Mouse (Mus musculus) hindbrain, embryonic 16.5 days (tissue): ENCODE data around the gene Pou2f2. TPM values are rescaled to one million over a fixed set of nuclear protein-coding genes. Genes with fewer than 3 reads are reported as not detected.

Experiments used
- ATAC-seq: fragments of 200-750 bp; cut with Nextera tagmentation; 2 replicates; pipeline ENCODE4 v1.8.0; 2017; ENCODE audit warnings: moderate TSS enrichment, moderate library complexity
- H3K27ac ChIP-seq: fragments of 300-500 bp; sonication (generic); 2 replicates; pipeline ENCODE4 v1.5.1; 2014; ENCODE audit warnings: low read depth, mild to moderate bottlenecking, control low read depth, low read length, moderate library complexity
- H3K27me3 ChIP-seq: fragments of 300-500 bp; sonication (generic); replicated peaks from 2 replicates; pipeline ENCODE4 v1.6.1; 2014; ENCODE audit warnings: low read length; ENCODE audit not compliant: control insufficient read depth, insufficient read depth
- H3K36me3 ChIP-seq: fragments of 300-500 bp; sonication (generic); 2 replicates; pipeline ENCODE4 v1.6.1; 2014; ENCODE audit warnings: mild to moderate bottlenecking, low read length, moderate library complexity, mixed read lengths; ENCODE audit not compliant: control insufficient read depth, insufficient read depth
- H3K4me1 ChIP-seq: fragments of 300-500 bp; sonication (generic); 2 replicates; pipeline ENCODE4 v1.6.1; 2014; ENCODE audit warnings: low read depth, low read length; ENCODE audit not compliant: control insufficient read depth, insufficient read depth
- H3K4me2 ChIP-seq: fragments of 300-500 bp; sonication (generic); 2 replicates; pipeline ENCODE4 v1.6.1; 2014; ENCODE audit warnings: mild to moderate bottlenecking, low read length, control low read depth, moderate library complexity
- H3K4me3 ChIP-seq: fragments of 300-500 bp; sonication (generic); 2 replicates; pipeline ENCODE4 v1.5.1; 2014; ENCODE audit warnings: mild to moderate bottlenecking, low read length, control low read depth, moderate library complexity
- H3K9ac ChIP-seq: fragments of 300-500 bp; sonication (generic); 2 replicates; pipeline ENCODE4 v1.6.1; 2014; ENCODE audit warnings: low read depth, mild to moderate bottlenecking, control low read depth, low read length, moderate library complexity
- H3K9me3 ChIP-seq: fragments of 300-500 bp; sonication (generic); 2 replicates; pipeline ENCODE4 v1.6.1; 2014; ENCODE audit warnings: mild to moderate bottlenecking, low read length, moderate library complexity; ENCODE audit not compliant: control insufficient read depth
- WGBS: fragments of 180-500 bp; shearing (Covaris S2); extraction: QIAGEN DNeasy Blood & Tissue Kit; methylation state at CpG from one replicate; pipeline ENCODE4 v1.1.7; 2014; 5-methylcytosine and 5-hydroxymethylcytosine counted together
- polyA plus RNA-seq: library from polyadenylated mRNA; unstranded; fragments of >200 nt; fragmentation: Nextera tagmentation; extraction: Ambion mirVana; gene quantifications from 2 replicates; pipeline ENCODE4 v1.2.1, GENCODE M21; 2015

Gene Pou2f2
- polyA plus RNA-seq, 1 experiment from 2014 or later, result 19.8 TPM

DNA sequence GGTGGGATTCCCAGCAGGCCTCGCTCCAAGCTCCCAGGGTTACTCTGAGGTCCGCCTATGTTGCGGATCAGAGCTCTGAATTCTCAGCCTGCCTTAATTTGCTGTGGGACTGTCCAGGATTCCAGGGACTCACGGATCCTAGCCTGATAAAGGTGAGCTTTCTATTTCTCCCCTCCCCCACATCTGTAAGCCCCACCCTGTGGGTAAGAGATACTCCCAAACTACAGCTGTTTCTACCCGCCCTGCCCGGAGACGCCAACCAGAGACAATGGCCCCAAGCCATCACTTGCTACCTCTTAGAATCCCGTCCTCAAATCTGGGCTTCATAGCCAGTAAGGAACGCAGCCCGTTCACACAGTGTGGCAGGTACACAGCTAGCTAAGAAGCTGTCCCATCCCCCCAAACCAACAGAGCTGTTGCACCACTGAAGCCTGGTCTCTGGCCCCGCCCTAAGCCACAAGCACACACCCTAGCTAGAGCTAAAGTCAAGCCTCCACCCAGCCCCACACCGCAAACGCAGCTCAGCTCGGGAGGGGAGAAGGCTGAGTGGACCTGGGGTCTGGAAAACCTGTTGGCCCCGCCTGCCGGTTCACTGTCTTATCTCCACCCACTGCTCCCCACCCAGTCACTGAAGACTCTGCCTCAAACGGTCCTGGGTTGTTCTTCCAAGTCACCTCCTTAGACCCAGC, 23.9 kb downstream of the Pou2f2 start:
- H3K4me1 ChIP-seq, result peaks cover 47% of the 10 kb centered on the region
- 0 out of 2 replicates have a peak overlapping the region, but pooled peaks have one; percentile 3 for H3K9ac ChIP-seq
- H3K9me3 ChIP-seq, result no peaks in the 10 kb centered on the region
- no peak overlapping the region for H3K27ac ChIP-seq
- no peaks in the 10 kb centered on the region for H3K36me3 ChIP-seq
- no peak overlapping the region for H3K4me3 ChIP-seq
- no peaks in the 10 kb centered on the region for H3K27me3 ChIP-seq
- 25% methylated on average over 15 of the region's 17 CpGs for WGBS
- ATAC-seq, result 0 out of 2 replicates have a peak, but pooled peaks have one; percentile 5
- peak overlapping the region; percentile 22; the same call in 1 of the 2 replicates for H3K4me2 ChIP-seq

DNA sequence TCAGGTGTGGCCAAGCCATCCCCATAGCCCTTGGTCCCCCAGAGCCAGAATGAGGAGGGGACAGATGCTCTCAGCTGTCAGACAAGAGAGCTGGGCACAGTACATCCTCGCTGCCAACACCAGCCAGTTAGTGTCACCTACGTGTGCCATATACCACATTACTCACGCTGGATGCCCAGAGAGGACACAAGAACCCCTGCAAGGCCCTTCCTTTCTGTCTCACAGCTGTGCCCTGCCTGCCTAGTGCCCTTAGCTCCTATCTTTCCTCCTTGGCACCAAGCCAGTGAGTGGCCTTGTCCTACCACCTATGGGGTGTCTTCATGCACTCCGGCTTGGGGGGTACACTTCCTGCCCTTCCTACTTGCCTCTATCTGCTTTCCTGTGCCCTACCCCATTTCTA, 24.9 kb downstream of the Pou2f2 start:
- H3K9ac ChIP-seq, result peak overlapping the region; percentile 33; the same call in 1 of the 2 replicates
- ATAC-seq, result no peak
- H3K4me3 ChIP-seq, result no peak overlapping the region
- no peaks in the 10 kb centered on the region for H3K36me3 ChIP-seq
- WGBS, result 37% methylated on average over 4 of the region's 4 CpGs
- peaks cover 55% of the 10 kb centered on the region for H3K4me1 ChIP-seq
- no peaks in the 10 kb centered on the region for H3K27me3 ChIP-seq
- H3K4me2 ChIP-seq, result peak overlapping the region; percentile 26
- peak overlapping the region; percentile 44 for H3K27ac ChIP-seq
- no peaks in the 10 kb centered on the region for H3K9me3 ChIP-seq

DNA sequence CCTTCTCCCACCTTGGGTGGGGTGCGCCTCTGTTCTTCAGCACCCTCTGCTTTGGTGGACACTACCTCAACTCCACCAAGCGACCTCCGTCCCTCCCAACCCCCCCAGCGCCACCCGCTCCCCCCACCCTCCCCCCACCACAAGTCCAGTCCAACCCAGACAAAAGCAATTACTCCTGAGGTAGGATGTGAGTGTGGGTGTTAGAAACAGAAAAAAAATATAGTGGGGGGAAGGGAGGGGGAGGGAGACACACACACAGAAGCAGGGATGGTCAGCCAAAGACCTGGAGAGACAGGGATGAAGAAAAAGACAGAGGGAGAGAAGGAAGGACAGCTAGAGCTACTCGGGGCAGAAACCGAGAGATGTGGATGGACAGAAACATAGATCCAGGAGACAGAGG, 25.7 kb downstream of the Pou2f2 start:
- H3K36me3 ChIP-seq, result no peaks in the 10 kb centered on the region
- H3K4me2 ChIP-seq, result peak overlapping the region; percentile 18; the same call in 1 of the 2 replicates
- H3K27ac ChIP-seq, result peak overlapping the region; percentile 49
- H3K4me1 ChIP-seq, result peaks cover 55% of the 10 kb centered on the region
- ATAC-seq, result no peak
- H3K27me3 ChIP-seq, result no peaks in the 10 kb centered on the region
- no peaks in the 10 kb centered on the region for H3K9me3 ChIP-seq
- H3K4me3 ChIP-seq, result no peak overlapping the region
- H3K9ac ChIP-seq, result no peak overlapping the region; the same call in 1 of the 2 replicates
- WGBS, result 48% methylated on average over 7 of the region's 7 CpGs

GRCm38 (mm10) chr7:25151916-25152556, 27.5 kb downstream of the Pou2f2 start:
- Histone ChIP-seq H3K9me3 (no peaks in the 10 kb centered on the region), H3K4me2 (peak overlapping the region; percentile 43), H3K9ac (peak overlapping the region; percentile 59), H3K36me3 (no peaks in the 10 kb centered on the region), H3K4me3 (peak overlapping the region; percentile 24), H3K27me3 (no peaks in the 10 kb centered on the region), H3K4me1 (peaks cover 55% of the 10 kb centered on the region), H3K27ac (peak overlapping the region; percentile 76)
- ATAC-seq, result peak; percentile 26
- 13% methylated on average over 9 of the region's 10 CpGs for WGBS

DNA sequence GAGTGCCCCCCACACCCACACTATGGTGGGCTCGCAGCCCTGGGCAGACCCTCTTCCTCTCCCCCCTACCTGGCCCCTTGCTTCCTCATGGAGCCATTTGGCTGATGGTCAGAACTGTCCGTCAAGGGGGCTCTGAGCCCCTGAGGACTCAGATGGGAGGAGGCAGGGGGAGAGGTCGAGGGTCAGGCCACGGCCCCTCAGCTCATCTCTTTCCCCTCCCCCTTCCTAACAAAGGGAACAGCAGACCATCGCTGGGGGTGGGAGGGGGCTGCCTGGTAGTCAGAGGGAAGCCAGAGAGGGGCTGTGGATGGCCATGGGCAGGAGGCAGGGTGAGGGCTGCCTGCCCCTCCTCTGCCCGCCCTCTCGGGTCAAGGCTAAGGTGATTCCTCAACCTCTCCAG, 28.5 kb downstream of the Pou2f2 start:
- H3K27ac ChIP-seq, result peak overlapping the region; percentile 76
- WGBS, result 2% methylated on average over 7 of the region's 7 CpGs
- ATAC-seq, result no peak
- H3K27me3 ChIP-seq, result no peaks in the 10 kb centered on the region
- no peak overlapping the region for H3K4me3 ChIP-seq
- H3K4me2 ChIP-seq, result peak overlapping the region; percentile 34
- H3K9me3 ChIP-seq, result no peaks in the 10 kb centered on the region
- no peaks in the 10 kb centered on the region for H3K36me3 ChIP-seq
- peaks cover 55% of the 10 kb centered on the region for H3K4me1 ChIP-seq
- H3K9ac ChIP-seq, result peak overlapping the region; percentile 52

- peak overlapping the region; percentile 49 for H3K27ac ChIP-seq
- H3K4me3 ChIP-seq, result 0 out of 2 replicates have a peak overlapping the region, but pooled peaks have one; percentile 1
- H3K4me1 ChIP-seq, result peaks cover 50% of the 10 kb centered on the region
Observed at GRCm38 (mm10) chr7:25150151-25150663, 29.3 kb downstream of the Pou2f2 start.

DNA sequence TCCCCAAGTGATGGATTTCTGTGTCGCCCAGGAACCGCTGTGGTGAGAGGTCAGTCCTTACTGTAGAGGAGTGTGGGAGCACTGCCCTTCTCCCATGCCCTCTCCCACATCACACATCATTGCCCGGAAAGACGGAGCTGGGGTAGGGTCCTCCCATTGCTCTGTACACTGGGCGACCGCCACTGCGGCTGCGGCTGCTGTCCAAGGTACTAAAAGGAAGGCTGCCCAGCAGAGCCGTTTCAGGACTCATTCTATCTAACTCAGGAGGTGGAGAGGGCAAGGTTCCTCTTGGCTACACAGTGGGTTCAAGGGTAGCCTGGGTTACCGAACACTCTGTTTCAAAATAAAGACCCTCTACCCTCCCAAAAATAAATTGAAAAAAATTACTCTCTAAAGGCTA, 33.6 kb downstream of the Pou2f2 start:
- no peak overlapping the region for H3K4me3 ChIP-seq
- no peak overlapping the region for H3K27ac ChIP-seq
- no peaks in the 10 kb centered on the region for H3K9me3 ChIP-seq
- no peaks in the 10 kb centered on the region for H3K36me3 ChIP-seq
- ATAC-seq, result no peak; the same call in 1 of the 2 replicates
- no peak overlapping the region for H3K4me2 ChIP-seq
- H3K9ac ChIP-seq, result no peak overlapping the region
- 14% methylated on average over 10 of the region's 10 CpGs for WGBS
- peaks cover 11% of the 10 kb centered on the region for H3K4me1 ChIP-seq
- H3K27me3 ChIP-seq, result no peaks in the 10 kb centered on the region

More at GRCm38 (mm10) chr7:25150151-25150663, 29.3 kb downstream of the Pou2f2 start:
- Histone ChIP-seq H3K9ac (peak overlapping the region; percentile 36; the same call in 1 of the 2 replicates), H3K36me3 (no peaks in the 10 kb centered on the region), H3K9me3 (no peaks in the 10 kb centered on the region), H3K4me2 (peak overlapping the region; percentile 34), H3K27me3 (no peaks in the 10 kb centered on the region)
- WGBS, result 2% methylated on average over 13 of the region's 18 CpGs
- 0 out of 2 replicates have a peak, but pooled peaks have one; percentile 22 for ATAC-seq

- Histone ChIP-seq H3K27me3 (no peaks in the 10 kb centered on the region), H3K9me3 (no peaks in the 10 kb centered on the region), H3K4me3 (no peak overlapping the region), H3K9ac (no peak overlapping the region), H3K27ac (no peak overlapping the region), H3K4me2 (no peak overlapping the region), H3K36me3 (no peaks in the 10 kb centered on the region), H3K4me1 (no peaks in the 10 kb centered on the region)
- 15% methylated on average over 5 of the region's 5 CpGs for WGBS
- ATAC-seq, result no peak
Observed at GRCm38 (mm10) chr7:25141761-25142160, 37.8 kb downstream of the Pou2f2 start.

- no peak overlapping the region for H3K27ac ChIP-seq
- ATAC-seq, result no peak
- no peaks in the 10 kb centered on the region for H3K36me3 ChIP-seq
- no peaks in the 10 kb centered on the region for H3K9me3 ChIP-seq
- H3K4me2 ChIP-seq, result no peak overlapping the region
- H3K4me3 ChIP-seq, result no peak overlapping the region
- WGBS, result 37% methylated on average over 3 of the region's 3 CpGs
- peaks cover 18% of the 10 kb centered on the region for H3K4me1 ChIP-seq
- H3K27me3 ChIP-seq, result no peaks in the 10 kb centered on the region; the same call in 1 of the 2 replicates
- no peak overlapping the region for H3K9ac ChIP-seq
Observed at GRCm38 (mm10) chr7:25137553-25137952, 42.0 kb downstream of the Pou2f2 start.
